Mouse (Mus musculus) midbrain, embryonic 10.5 days (tissue): ENCODE measurements around the gene Uqcc2. TPM values are rescaled to one million over a fixed set of nuclear protein-coding genes. Genes with fewer than 3 reads are reported as not detected.

Experiments
- DNase-seq: peaks from one replicate; pipeline ENCODE4 v3.0.0-alpha.2; 2017; ENCODE audit warnings: low spot score
- H3K27ac ChIP-seq: fragments of 300-500 bp; sonication (generic); replicated peaks from 2 replicates; pipeline ENCODE4 v1.5.1; 2016; ENCODE audit warnings: mild to moderate bottlenecking
- H3K27me3 ChIP-seq: fragments of 300-500 bp; sonication (generic); 2 replicates; pipeline ENCODE4 v1.6.1; 2016; ENCODE audit warnings: low read depth, mild to moderate bottlenecking; ENCODE audit not compliant: poor library complexity, severe bottlenecking
- H3K36me3 ChIP-seq: fragments of 300-500 bp; sonication (generic); 2 replicates; pipeline ENCODE4 v1.6.1; 2016; ENCODE audit warnings: mild to moderate bottlenecking, moderate library complexity
- H3K4me1 ChIP-seq: fragments of 300-500 bp; sonication (generic); 2 replicates; pipeline ENCODE4 v1.6.1; 2016
- H3K4me3 ChIP-seq: fragments of 300-500 bp; sonication (generic); 2 replicates; pipeline ENCODE4 v1.5.1; 2016; ENCODE audit warnings: mild to moderate bottlenecking, moderate library complexity
- H3K9me3 ChIP-seq: fragments of 300-500 bp; sonication (generic); replicated peaks from 2 replicates; pipeline ENCODE4 v1.6.1; 2016; ENCODE audit warnings: mild to moderate bottlenecking
- WGBS: fragments of 180-500 bp; shearing (Covaris S2); methylation state at CpG from one replicate; pipeline ENCODE4 v1.1.7; 2016; 5-methylcytosine and 5-hydroxymethylcytosine counted together
- polyA plus RNA-seq: library from polyadenylated mRNA; unstranded; fragments of >200 nt; fragmentation: Nextera tagmentation; extraction: Ambion mirVana; gene quantifications from 2 replicates; pipeline ENCODE4 v1.2.1, GENCODE M21; 2016

Uqcc2 gene
- polyA plus RNA-seq, 1 experiment from 2014 or later: 411 TPM

DNA sequence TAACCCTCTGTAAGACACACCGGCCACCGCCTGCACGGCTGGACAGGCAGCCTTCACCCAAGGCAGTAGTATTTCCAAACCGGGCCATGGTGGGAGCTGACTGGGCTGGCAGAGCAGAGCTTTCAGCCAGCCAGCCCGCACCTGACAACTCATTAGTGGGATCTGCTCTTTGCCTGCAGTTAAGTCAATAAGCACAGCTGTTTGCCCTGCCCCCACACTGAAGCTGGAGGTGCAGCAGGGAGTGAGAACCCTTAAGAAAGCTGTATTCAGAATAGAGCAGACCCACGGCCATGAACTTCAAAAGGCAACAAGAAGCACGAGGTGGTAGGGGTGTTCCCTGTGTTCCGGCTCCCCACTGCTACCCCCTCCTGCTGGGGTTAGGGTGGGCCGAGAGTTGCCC, 3.5 kb downstream of the Uqcc2 start:
- WGBS: 63% methylated on average over 9 of the region's 9 CpGs
- peak overlapping the region; percentile 63 for H3K27ac ChIP-seq
- H3K4me1 ChIP-seq: peaks cover 72% of the 10 kb centered on the region
- DNase-seq: no peak
- 0 out of 2 replicates have a peak overlapping the region, but pooled peaks have one; percentile 9 for H3K4me3 ChIP-seq
- H3K9me3 ChIP-seq: no peaks in the 10 kb centered on the region
- H3K27me3 ChIP-seq: peaks cover 11% of the 10 kb centered on the region
- peaks cover 28% of the 10 kb centered on the region for H3K36me3 ChIP-seq

GRCm38 (mm10) chr17:27129819-27130218, 3.9 kb downstream of the Uqcc2 start:
- H3K9me3 ChIP-seq: no peaks in the 10 kb centered on the region
- 88% methylated on average over 7 of the region's 7 CpGs for WGBS
- no peak for DNase-seq
- peak overlapping the region; percentile 63; the same call in 1 of the 2 replicates for H3K27ac ChIP-seq
- H3K27me3 ChIP-seq: peaks cover 7% of the 10 kb centered on the region
- peaks cover 33% of the 10 kb centered on the region for H3K36me3 ChIP-seq
- H3K4me3 ChIP-seq: no peak overlapping the region
- peaks cover 73% of the 10 kb centered on the region for H3K4me1 ChIP-seq

DNA sequence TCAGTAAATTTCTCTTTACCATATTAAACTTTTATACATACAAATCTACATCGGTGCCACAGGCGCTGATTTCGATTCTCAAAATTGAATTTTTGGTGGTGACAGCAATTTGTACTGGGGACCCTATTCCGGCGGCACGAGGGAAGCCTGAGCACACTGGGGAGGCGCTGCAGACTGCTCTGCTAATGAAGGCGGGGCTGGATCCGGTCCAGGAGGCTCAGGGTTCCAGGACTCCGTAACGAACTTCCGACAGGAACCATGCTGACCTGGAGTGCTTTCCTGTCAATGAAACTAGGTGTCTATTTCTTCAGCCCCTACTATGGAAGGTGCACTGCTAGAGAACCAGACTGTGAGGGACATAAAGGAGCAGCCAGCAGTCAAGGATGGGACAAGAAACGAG, 4.4 kb downstream of the Uqcc2 start:
- no peaks in the 10 kb centered on the region for H3K9me3 ChIP-seq
- H3K27me3 ChIP-seq: 0 out of 2 replicates have a peak, but pooled peaks cover 5% of the 10 kb centered on the region
- H3K36me3 ChIP-seq: peaks cover 38% of the 10 kb centered on the region
- H3K4me3 ChIP-seq: no peak overlapping the region
- DNase-seq: no peak
- H3K4me1 ChIP-seq: peaks cover 70% of the 10 kb centered on the region
- H3K27ac ChIP-seq: no peak overlapping the region
- WGBS: 89% methylated on average over 13 of the region's 13 CpGs

GRCm38 (mm10) chr17:27128189-27128588, 5.5 kb downstream of the Uqcc2 start:
- Histone ChIP-seq H3K9me3 (no peaks in the 10 kb centered on the region), H3K27me3 (0 out of 2 replicates have a peak, but pooled peaks cover 4% of the 10 kb centered on the region), H3K4me3 (no peak overlapping the region), H3K36me3 (peaks cover 49% of the 10 kb centered on the region), H3K4me1 (peaks cover 66% of the 10 kb centered on the region), H3K27ac (no peak overlapping the region; the same call in 1 of the 2 replicates)
- no peak for DNase-seq
- 93% methylated on average over 5 of the region's 5 CpGs for WGBS

GRCm38 (mm10) chr17:27126974-27127373, 6.7 kb downstream of the Uqcc2 start:
- peaks cover 54% of the 10 kb centered on the region for H3K4me1 ChIP-seq
- H3K36me3 ChIP-seq: peaks cover 60% of the 10 kb centered on the region
- no peak overlapping the region; the same call in 1 of the 2 replicates for H3K27ac ChIP-seq
- H3K4me3 ChIP-seq: no peak overlapping the region
- DNase-seq: no peak
- no peaks in the 10 kb centered on the region for H3K9me3 ChIP-seq
- WGBS: 84% methylated on average over 10 of the region's 10 CpGs
- H3K27me3 ChIP-seq: 0 out of 2 replicates have a peak, but pooled peaks cover 4% of the 10 kb centered on the region

DNA sequence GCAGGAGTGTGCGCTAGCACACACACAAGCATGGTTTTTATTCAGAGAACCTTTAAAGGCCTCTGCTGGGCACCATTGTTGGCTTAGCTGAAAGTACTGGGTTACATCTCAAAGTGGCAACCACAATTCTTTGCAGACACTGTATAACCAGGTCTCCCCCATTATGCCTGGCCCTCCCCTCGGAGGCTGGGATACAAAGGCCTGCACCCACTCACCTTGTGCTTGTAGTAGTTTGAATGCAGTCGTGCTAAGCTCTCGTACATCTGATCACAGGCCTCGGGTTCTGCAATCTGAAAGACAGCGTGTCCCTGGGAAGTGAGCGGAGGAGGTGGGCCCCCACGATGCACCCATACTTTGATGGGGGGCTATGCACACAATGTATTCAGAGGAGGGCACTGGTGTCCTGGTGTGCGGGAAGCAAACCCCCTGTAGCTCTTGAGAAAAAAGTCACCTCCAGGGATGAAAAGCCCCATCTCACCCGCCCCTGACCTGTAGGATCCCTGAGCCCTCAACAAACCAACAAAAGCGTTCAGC, 8.0 kb downstream of the Uqcc2 start:
- peaks cover 60% of the 10 kb centered on the region for H3K36me3 ChIP-seq
- no peak overlapping the region for H3K4me3 ChIP-seq
- no peaks in the 10 kb centered on the region for H3K9me3 ChIP-seq
- peaks cover 53% of the 10 kb centered on the region for H3K4me1 ChIP-seq
- 84% methylated on average over 11 of the region's 11 CpGs for WGBS
- no peak for DNase-seq
- H3K27me3 ChIP-seq: peaks cover 16% of the 10 kb centered on the region
- H3K27ac ChIP-seq: no peak overlapping the region

GRCm38 (mm10) chr17:27125185-27125584, 8.5 kb downstream of the Uqcc2 start:
- WGBS: 32% methylated on average over 12 of the region's 12 CpGs
- H3K27me3 ChIP-seq: peaks cover 16% of the 10 kb centered on the region
- no peak overlapping the region for H3K27ac ChIP-seq
- peaks cover 53% of the 10 kb centered on the region for H3K4me1 ChIP-seq
- DNase-seq: peak; percentile 76
- no peak overlapping the region for H3K4me3 ChIP-seq
- no peaks in the 10 kb centered on the region for H3K9me3 ChIP-seq
- H3K36me3 ChIP-seq: peaks cover 59% of the 10 kb centered on the region

DNA sequence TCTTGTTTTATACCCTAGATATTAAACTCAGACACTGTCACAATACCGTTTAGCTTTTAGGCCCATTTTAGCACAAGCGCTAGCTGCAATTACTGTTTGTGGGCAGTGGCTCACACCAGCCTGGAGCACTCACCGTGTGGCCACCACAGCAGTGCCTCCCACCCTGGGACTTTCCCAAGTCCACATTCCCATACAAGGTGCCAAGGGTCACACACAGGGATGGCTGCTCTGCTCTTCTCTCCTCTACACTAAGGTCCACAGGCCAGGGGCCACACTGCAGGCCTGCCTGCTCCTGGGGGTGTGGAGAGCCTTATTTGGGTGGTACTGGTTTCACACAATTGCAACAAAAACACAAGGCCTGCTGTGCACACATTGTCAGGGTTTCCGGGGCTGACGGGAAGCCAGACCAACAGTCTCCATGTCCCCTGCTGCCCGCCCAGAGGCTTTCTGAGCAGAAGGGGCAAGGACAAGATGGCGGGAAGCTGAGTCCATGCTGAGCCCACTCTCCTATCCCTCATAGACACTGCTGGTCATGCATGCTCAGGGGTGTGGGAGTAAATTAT, 9.8 kb downstream of the Uqcc2 start:
- Histone ChIP-seq H3K36me3 (peaks cover 52% of the 10 kb centered on the region), H3K9me3 (no peaks in the 10 kb centered on the region), H3K27me3 (peaks cover 19% of the 10 kb centered on the region), H3K4me3 (no peak overlapping the region), H3K4me1 (peaks cover 51% of the 10 kb centered on the region), H3K27ac (0 out of 2 replicates have a peak overlapping the region, but pooled peaks have one; percentile 38)
- no peak for DNase-seq
- 86% methylated on average over 7 of the region's 7 CpGs for WGBS

- no peak overlapping the region for H3K27ac ChIP-seq
- H3K27me3 ChIP-seq: peaks cover 19% of the 10 kb centered on the region
- H3K4me1 ChIP-seq: peaks cover 54% of the 10 kb centered on the region
- H3K36me3 ChIP-seq: peaks cover 51% of the 10 kb centered on the region
- H3K4me3 ChIP-seq: no peak overlapping the region
- H3K9me3 ChIP-seq: no peaks in the 10 kb centered on the region
- 93% methylated on average over 2 of the region's 2 CpGs for WGBS
- no peak for DNase-seq
These were observed 10.6 kb downstream of the Uqcc2 start for GRCm38 (mm10) chr17:27123103-27123502.

GRCm38 (mm10) chr17:27122701-27123100, 11.0 kb downstream of the Uqcc2 start:
- DNase-seq: no peak
- Histone ChIP-seq H3K27me3 (peaks cover 19% of the 10 kb centered on the region), H3K4me3 (no peak overlapping the region), H3K36me3 (peaks cover 51% of the 10 kb centered on the region), H3K9me3 (peaks cover 2% of the 10 kb centered on the region), H3K27ac (no peak overlapping the region), H3K4me1 (peaks cover 54% of the 10 kb centered on the region)
- WGBS: 89% methylated on average over 11 of the region's 11 CpGs

GRCm38 (mm10) chr17:27121781-27122180, 11.9 kb downstream of the Uqcc2 start:
- Histone ChIP-seq H3K27ac (no peak overlapping the region), H3K4me1 (peaks cover 46% of the 10 kb centered on the region), H3K27me3 (peaks cover 19% of the 10 kb centered on the region), H3K9me3 (peaks cover 10% of the 10 kb centered on the region), H3K4me3 (no peak overlapping the region), H3K36me3 (peaks cover 51% of the 10 kb centered on the region)
- 66% methylated on average over 7 of the region's 7 CpGs for whole genome bisulfite sequencing
- no peak for DNase-seq

DNA sequence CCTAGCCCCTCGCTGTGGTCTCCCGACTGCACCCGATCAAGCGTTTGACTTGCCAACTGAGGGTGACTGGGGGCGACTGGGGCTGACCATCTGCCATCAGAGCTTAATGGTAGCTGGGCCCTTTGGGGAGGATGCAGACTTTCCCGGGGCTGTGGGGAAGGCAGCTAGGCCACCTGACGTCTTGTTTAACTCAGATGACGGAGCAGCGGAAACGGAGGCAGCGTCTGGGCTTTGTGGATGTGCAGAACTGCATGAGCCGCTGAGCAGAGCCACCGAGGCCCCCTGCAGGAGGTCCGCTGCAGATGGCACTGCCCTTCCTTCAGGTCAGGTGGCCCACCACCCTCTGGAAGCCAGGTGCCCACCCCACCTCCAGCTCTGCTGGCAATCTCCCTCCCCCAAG, 12.4 kb downstream of the Uqcc2 start:
- Histone ChIP-seq H3K27ac (peak overlapping the region; percentile 10; the same call in 1 of the 2 replicates), H3K36me3 (peaks cover 51% of the 10 kb centered on the region), H3K4me1 (peaks cover 44% of the 10 kb centered on the region), H3K27me3 (peaks cover 19% of the 10 kb centered on the region), H3K9me3 (peaks cover 13% of the 10 kb centered on the region), H3K4me3 (no peak overlapping the region)
- WGBS: 42% methylated on average over 14 of the region's 14 CpGs
- no peak for DNase-seq

- peaks cover 19% of the 10 kb centered on the region for H3K27me3 ChIP-seq
- peaks cover 38% of the 10 kb centered on the region for H3K4me1 ChIP-seq
- peak overlapping the region; percentile 49 for H3K27ac ChIP-seq
- H3K9me3 ChIP-seq: peaks cover 13% of the 10 kb centered on the region
- peaks cover 45% of the 10 kb centered on the region for H3K36me3 ChIP-seq
- 3% methylated on average over 18 of the region's 18 CpGs for WGBS
- H3K4me3 ChIP-seq: peak overlapping the region; percentile 30; the same call in 1 of the 2 replicates
- DNase-seq: peak; percentile 77
These were observed 13.1 kb downstream of the Uqcc2 start for GRCm38 (mm10) chr17:27120561-27121024.
